Mouse (Mus musculus): Measurements from ENCODE around the gene Ryr2.

Gene Ryr2

GRCm38 (mm10) chr13:11933334-11933733 is 173.4 kb downstream of the Ryr2 start:
- no peak for DNase-seq

GRCm38 (mm10) chr13:11928709-11929108 is 178.0 kb downstream of the Ryr2 start:
- DNase-seq = peak; percentile 35

- no peak for DNase-seq
Measured at GRCm38 (mm10) chr13:11927727-11928126, 179.0 kb downstream of the Ryr2 start.

- DNase-seq = peak; percentile 34
Measured at GRCm38 (mm10) chr13:11926720-11927500, 179.8 kb downstream of the Ryr2 start.

- no peak for DNase-seq
Measured at GRCm38 (mm10) chr13:11926215-11926614, 180.5 kb downstream of the Ryr2 start.

GRCm38 (mm10) chr13:11924732-11925131 is 182.0 kb downstream of the Ryr2 start:
- DNase-seq = no peak

- DNase-seq = peak; percentile 27
Measured at GRCm38 (mm10) chr13:11920495-11920894, 186.2 kb downstream of the Ryr2 start.

GRCm38 (mm10) chr13:11919448-11919847 is 187.3 kb downstream of the Ryr2 start:
- DNase-seq = no peak

GRCm38 (mm10) chr13:11915619-11916018 is 191.1 kb downstream of the Ryr2 start:
- no peak for DNase-seq

GRCm38 (mm10) chr13:11914682-11915081 is 192.1 kb downstream of the Ryr2 start:
- no peak for DNase-seq

- DNase-seq = no peak
Measured at GRCm38 (mm10) chr13:11912208-11912607, 194.5 kb downstream of the Ryr2 start.

GRCm38 (mm10) chr13:11908123-11908522 is 198.6 kb downstream of the Ryr2 start:
- DNase-seq = no peak

- no peak for DNase-seq
Measured at GRCm38 (mm10) chr13:11905126-11905525, 201.6 kb downstream of the Ryr2 start.

- no peak for DNase-seq
Measured at GRCm38 (mm10) chr13:11903272-11903671, 203.5 kb downstream of the Ryr2 start.

- no peak for DNase-seq
Measured at GRCm38 (mm10) chr13:11902856-11903255, 203.9 kb downstream of the Ryr2 start.

GRCm38 (mm10) chr13:11900631-11901030 is 206.1 kb downstream of the Ryr2 start:
- no peak for DNase-seq

GRCm38 (mm10) chr13:11895631-11896030 is 211.1 kb downstream of the Ryr2 start:
- no peak for DNase-seq

GRCm38 (mm10) chr13:11891739-11892138 is 215.0 kb downstream of the Ryr2 start:
- DNase-seq = peak; percentile 57

- DNase-seq = no peak
Measured at GRCm38 (mm10) chr13:11891115-11891514, 215.6 kb downstream of the Ryr2 start.

GRCm38 (mm10) chr13:11884175-11884574 is 222.6 kb downstream of the Ryr2 start:
- DNase-seq = no peak

GRCm38 (mm10) chr13:11882359-11882758 is 224.4 kb downstream of the Ryr2 start:
- no peak for DNase-seq

- DNase-seq = no peak
Measured at GRCm38 (mm10) chr13:11880503-11881227, 226.1 kb downstream of the Ryr2 start.

GRCm38 (mm10) chr13:11879037-11879436 is 227.7 kb downstream of the Ryr2 start:
- DNase-seq = no peak

- no peak for DNase-seq
Measured at GRCm38 (mm10) chr13:11874852-11875251, 231.9 kb downstream of the Ryr2 start.

Data from cerebellum, adult 11 months (tissue).